Mouse (Mus musculus): ENCODE data around the gene Stab1. TPM values are rescaled to one million over a fixed set of nuclear protein-coding genes. Genes with fewer than 3 reads are reported as not detected.

Stab1 gene
- total RNA-seq, 1 experiment, result 2.0 TPM

GRCm38 (mm10) chr14:31214684-31215083 lies 46.2 kb upstream of the Stab1 start:
- TF ChIP-seq ZC3H11A (IDR thresholded peaks at IDR 0.05; ENCODE audit: borderline replicate concordance, low read depth, low read length), result no peak
- no peak for TF ChIP-seq CHD2 (IDR thresholded peaks at IDR 0.05; ENCODE audit: low read depth, low read length)
- TF ChIP-seq ZNF384 (IDR thresholded peaks at IDR 0.05; ENCODE audit: low read depth, low read length), result no peak
- TF ChIP-seq MAFK (IDR thresholded peaks at IDR 0.05; ENCODE audit: insufficient read depth, low read depth, low read length), result no peak
- TF ChIP-seq HCFC1 (IDR thresholded peaks at IDR 0.05; ENCODE audit: borderline replicate concordance, insufficient read depth, low read length), result no peak
- Histone ChIP-seq H3K9ac (ENCODE audit: insufficient read depth, low read depth, low read length, poor library complexity, severe bottlenecking) (no peak overlapping the region), H3K9me3 (ENCODE audit: control insufficient read depth, insufficient read depth, low read depth, low read length) (no peaks in the 10 kb centered on the region), H3K36me3 (ENCODE audit: control insufficient read depth, insufficient read depth, low read length, poor library complexity, severe bottlenecking) (no peaks in the 10 kb centered on the region), H3K4me3 (ENCODE audit: insufficient read depth in 1 of 2, low read depth in 1 of 2, low read length in 2 of 2, poor library complexity in 1 of 2, severe bottlenecking in 1 of 2) (no peak overlapping the region), H3K4me1 (ENCODE audit: control insufficient read depth in 2 of 2, insufficient read depth in 2 of 2, low read length in 2 of 2, poor library complexity in 1 of 2) (peaks cover 0 to 3% of the 10 kb centered on the region in 2 experiments; a peak in 1 of 4 replicates), H3K27ac (ENCODE audit: insufficient read depth, low read depth, low read length, poor library complexity, severe bottlenecking) (no peak overlapping the region)
- no peak for DNase-seq (ENCODE audit: low read depth, low spot score)
- in situ Hi-C loops (cut with MboI; ENCODE audit: low sequenced_read_pairs in 2 of 2, unreplicated experiment in 2 of 2), result no loop called here

GRCm38 (mm10) chr14:31213868-31214267 lies 45.4 kb upstream of the Stab1 start:
- Histone ChIP-seq H3K9me3 (ENCODE audit: control insufficient read depth, insufficient read depth, low read depth, low read length) (no peaks in the 10 kb centered on the region), H3K4me3 (ENCODE audit: insufficient read depth in 1 of 2, low read depth in 1 of 2, low read length in 2 of 2, poor library complexity in 1 of 2, severe bottlenecking in 1 of 2) (no peak overlapping the region), H3K36me3 (ENCODE audit: control insufficient read depth, insufficient read depth, low read length, poor library complexity, severe bottlenecking) (no peaks in the 10 kb centered on the region), H3K9ac (ENCODE audit: insufficient read depth, low read depth, low read length, poor library complexity, severe bottlenecking) (no peak overlapping the region), H3K4me1 (ENCODE audit: control insufficient read depth in 2 of 2, insufficient read depth in 2 of 2, low read length in 2 of 2, poor library complexity in 1 of 2) (peaks cover 0 to 3% of the 10 kb centered on the region in 2 experiments; a peak in 1 of 4 replicates), H3K27ac (ENCODE audit: insufficient read depth, low read depth, low read length, poor library complexity, severe bottlenecking) (no peak overlapping the region)
- DNase-seq (ENCODE audit: low read depth, low spot score), result no peak
- in situ Hi-C loops (cut with MboI; ENCODE audit: low sequenced_read_pairs in 2 of 2, unreplicated experiment in 2 of 2), result no loop called here
- no peak for TF ChIP-seq MAFK (IDR thresholded peaks at IDR 0.05; ENCODE audit: insufficient read depth, low read depth, low read length)
- TF ChIP-seq HCFC1 (IDR thresholded peaks at IDR 0.05; ENCODE audit: borderline replicate concordance, insufficient read depth, low read length), result no peak
- TF ChIP-seq ZC3H11A (IDR thresholded peaks at IDR 0.05; ENCODE audit: borderline replicate concordance, low read depth, low read length), result no peak
- TF ChIP-seq CHD2 (IDR thresholded peaks at IDR 0.05; ENCODE audit: low read depth, low read length), result no peak
- TF ChIP-seq ZNF384 (IDR thresholded peaks at IDR 0.05; ENCODE audit: low read depth, low read length), result no peak

- no peaks in the 10 kb centered on the region for H3K36me3 ChIP-seq (ENCODE audit: control insufficient read depth, insufficient read depth, low read length, poor library complexity, severe bottlenecking)
- H3K4me3 ChIP-seq (ENCODE audit: insufficient read depth in 1 of 2, low read depth in 1 of 2, low read length in 2 of 2, poor library complexity in 1 of 2, severe bottlenecking in 1 of 2), result no peak overlapping the region
- H3K4me1 ChIP-seq (ENCODE audit: control insufficient read depth in 2 of 2, insufficient read depth in 2 of 2, low read length in 2 of 2, poor library complexity in 1 of 2), result peaks cover 0 to 3% of the 10 kb centered on the region in 2 experiments; a peak in 1 of 4 replicates
- no peaks in the 10 kb centered on the region for H3K9me3 ChIP-seq (ENCODE audit: control insufficient read depth, insufficient read depth, low read depth, low read length)
- in situ Hi-C loops (cut with MboI; ENCODE audit: low sequenced_read_pairs in 2 of 2, unreplicated experiment in 2 of 2), result no loop called here
- TF ChIP-seq MAFK (IDR thresholded peaks at IDR 0.05; ENCODE audit: insufficient read depth, low read depth, low read length) (no peak), ZC3H11A (IDR thresholded peaks at IDR 0.05; ENCODE audit: borderline replicate concordance, low read depth, low read length) (no peak), ZNF384 (IDR thresholded peaks at IDR 0.05; ENCODE audit: low read depth, low read length) (no peak)
- no peak overlapping the region for H3K9ac ChIP-seq (ENCODE audit: insufficient read depth, low read depth, low read length, poor library complexity, severe bottlenecking)
- no peak overlapping the region for H3K27ac ChIP-seq (ENCODE audit: insufficient read depth, low read depth, low read length, poor library complexity, severe bottlenecking)
- no peak for DNase-seq (ENCODE audit: low read depth, low spot score)
These were observed 44.1 kb upstream of the Stab1 start for GRCm38 (mm10) chr14:31212499-31212898.

GRCm38 (mm10) chr14:31211854-31212253 lies 43.4 kb upstream of the Stab1 start:
- TF ChIP-seq MAFK (IDR thresholded peaks at IDR 0.05; ENCODE audit: insufficient read depth, low read depth, low read length) (no peak), ZC3H11A (IDR thresholded peaks at IDR 0.05; ENCODE audit: borderline replicate concordance, low read depth, low read length) (no peak), CHD2 (IDR thresholded peaks at IDR 0.05; ENCODE audit: low read depth, low read length) (no peak), HCFC1 (IDR thresholded peaks at IDR 0.05; ENCODE audit: borderline replicate concordance, insufficient read depth, low read length) (no peak), ZNF384 (IDR thresholded peaks at IDR 0.05; ENCODE audit: low read depth, low read length) (no peak)
- Histone ChIP-seq H3K36me3 (ENCODE audit: control insufficient read depth, insufficient read depth, low read length, poor library complexity, severe bottlenecking) (no peaks in the 10 kb centered on the region), H3K4me1 (ENCODE audit: control insufficient read depth in 2 of 2, insufficient read depth in 2 of 2, low read length in 2 of 2, poor library complexity in 1 of 2) (peaks cover 0 to 5% of the 10 kb centered on the region in 2 experiments; a peak in 2 of 4 replicates), H3K4me3 (ENCODE audit: insufficient read depth in 1 of 2, low read depth in 1 of 2, low read length in 2 of 2, poor library complexity in 1 of 2, severe bottlenecking in 1 of 2) (no peak overlapping the region), H3K27ac (ENCODE audit: insufficient read depth, low read depth, low read length, poor library complexity, severe bottlenecking) (no peak overlapping the region), H3K9me3 (ENCODE audit: control insufficient read depth, insufficient read depth, low read depth, low read length) (no peaks in the 10 kb centered on the region), H3K9ac (ENCODE audit: insufficient read depth, low read depth, low read length, poor library complexity, severe bottlenecking) (no peak overlapping the region)
- in situ Hi-C loops (cut with MboI; ENCODE audit: low sequenced_read_pairs in 2 of 2, unreplicated experiment in 2 of 2), result no loop called here
- no peak for DNase-seq (ENCODE audit: low read depth, low spot score)

- peaks cover 2 to 7% of the 10 kb centered on the region in 2 experiments; a peak in 2 of 4 replicates for H3K4me1 ChIP-seq (ENCODE audit: control insufficient read depth in 2 of 2, insufficient read depth in 2 of 2, low read length in 2 of 2, poor library complexity in 1 of 2)
- DNase-seq (ENCODE audit: low read depth, low spot score), result no peak
- H3K36me3 ChIP-seq (ENCODE audit: control insufficient read depth, insufficient read depth, low read length, poor library complexity, severe bottlenecking), result peaks cover 4% of the 10 kb centered on the region; the same call in 1 of the 2 replicates
- H3K9ac ChIP-seq (ENCODE audit: insufficient read depth, low read depth, low read length, poor library complexity, severe bottlenecking), result no peak overlapping the region
- no peak for TF ChIP-seq ZNF384 (IDR thresholded peaks at IDR 0.05; ENCODE audit: low read depth, low read length)
- no peaks in the 10 kb centered on the region for H3K9me3 ChIP-seq (ENCODE audit: control insufficient read depth, insufficient read depth, low read depth, low read length)
- H3K27ac ChIP-seq (ENCODE audit: insufficient read depth, low read depth, low read length, poor library complexity, severe bottlenecking), result no peak overlapping the region
- H3K4me3 ChIP-seq (ENCODE audit: insufficient read depth in 1 of 2, low read depth in 1 of 2, low read length in 2 of 2, poor library complexity in 1 of 2, severe bottlenecking in 1 of 2), result no peak overlapping the region
- in situ Hi-C loops (cut with MboI; ENCODE audit: low sequenced_read_pairs in 2 of 2, unreplicated experiment in 2 of 2), result no loop called here
These were observed 40.7 kb upstream of the Stab1 start for GRCm38 (mm10) chr14:31209133-31209557.

All from ES-E14 (cell line).